ENCODE assay signal across 15 mouse cellular contexts in the genomic region with DNA sequence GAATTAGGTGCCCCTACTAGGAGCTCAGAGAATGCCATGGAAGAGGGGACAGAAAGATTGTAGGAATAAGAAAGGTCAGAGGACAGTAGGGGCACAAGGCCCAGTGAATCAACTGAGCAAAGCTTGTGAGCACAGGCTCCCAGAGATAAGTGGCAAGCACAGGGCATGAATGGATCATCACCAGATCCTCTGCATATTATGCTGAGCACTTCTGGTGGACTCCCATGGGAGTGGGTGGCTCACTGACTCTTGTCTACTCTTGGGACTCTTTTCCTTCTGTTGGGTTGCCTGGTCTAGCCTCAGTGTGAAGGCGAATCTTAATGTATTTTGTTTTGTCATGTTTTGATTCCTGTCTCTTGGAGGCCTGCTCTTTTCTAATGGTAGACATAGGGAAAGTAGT.
"Had no signal": no experiment of that assay in that cellular context is flagged by ENCODE, and none has a peak within 500 bp of the region (broad histone marks: within the 10 kb centered on the region; RNA-seq: fewer than 3 reads in every experiment).

No protein-coding gene starts in this region.

- H3K9ac ChIP-seq: neural tube, embryonic 15.5 days; stomach, embryonic 15.5 days had no signal

- DNase-seq: retina, postnatal 1 day; right cerebral cortex, adult 18-20 months; right cerebral cortex, postnatal 14 days; right cerebral cortex, postnatal 25 days; right cerebral cortex, postnatal 4 days; spleen, adult 18-20 months; thymus, adult 18-20 months; thymus, adult 2 months; thymus, postnatal 14 days; thymus, postnatal 25 days; thymus, postnatal 36 days; thymus, postnatal 4 days had no signal

- H3K4me2 ChIP-seq: neural tube, embryonic 15.5 days; stomach, embryonic 15.5 days had no signal

- H3K27ac ChIP-seq: neural tube, embryonic 15.5 days; stomach, embryonic 15.5 days; stomach, postnatal 0 days had no signal

- H3K4me3 ChIP-seq: neural tube, embryonic 15.5 days; stomach, embryonic 15.5 days had no signal

- H3K9me3 ChIP-seq: neural tube, embryonic 15.5 days; stomach, embryonic 15.5 days had no signal

- H3K27me3 ChIP-seq: neural tube, embryonic 15.5 days; stomach, embryonic 15.5 days had no signal

- H3K4me1 ChIP-seq: neural tube, embryonic 15.5 days; stomach, embryonic 15.5 days had no signal
